Mouse (Mus musculus) adrenal gland, adult 8-10 months (tissue): ENCODE measurements at regions not wholly inside any gene's neighbourhood (a gene's known extent, or its start where the extent isn't known, plus 50 kb on each side); places are given as distances from the start of the nearest gene placed in this dataset.
"Not testable (repeated sequence)": the region's sequence is repeated elsewhere in the genome, so short reads cannot be mapped to it uniquely, and the experiment has no call there.

Experiments
- DNase-seq: peaks from one replicate; pipeline ENCODE4 v3.0.0; 2022

DNA sequence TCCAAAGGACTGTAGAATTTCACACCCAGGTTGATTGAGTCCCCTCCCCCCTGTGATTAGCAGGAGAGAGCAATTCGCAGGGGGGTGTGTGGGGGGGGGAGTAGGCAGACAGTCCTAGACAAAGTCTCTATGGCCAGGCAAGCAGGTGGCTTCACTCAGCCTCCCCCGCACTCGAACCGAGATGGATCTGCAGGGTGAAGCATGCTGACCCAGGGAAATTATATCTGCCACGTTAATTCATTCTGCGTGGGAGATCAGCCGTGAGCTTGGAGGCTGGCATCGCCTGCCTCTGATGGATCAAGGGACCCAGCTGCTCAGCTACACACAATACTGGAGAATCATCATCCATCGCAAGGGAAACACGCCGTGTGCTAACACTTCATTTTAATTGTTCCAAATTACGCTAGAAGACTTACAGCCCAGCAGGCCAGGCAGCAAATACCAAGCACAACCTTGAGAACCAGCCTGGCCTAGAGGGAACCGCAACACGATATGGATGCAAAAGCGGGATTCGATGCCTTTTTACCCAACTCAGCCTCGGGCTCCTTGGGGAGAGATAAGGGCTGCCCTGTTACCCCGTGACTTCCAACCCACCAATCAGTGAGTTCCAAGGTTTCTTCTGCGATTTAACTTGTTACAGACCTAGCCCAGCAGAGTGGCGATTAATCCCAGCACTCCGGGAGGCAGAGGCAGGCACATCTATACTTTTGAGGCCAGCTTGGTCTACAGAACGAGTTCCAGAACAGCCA is 137.7 kb upstream of the Top1 start:
- no peak for DNase-seq

DNA sequence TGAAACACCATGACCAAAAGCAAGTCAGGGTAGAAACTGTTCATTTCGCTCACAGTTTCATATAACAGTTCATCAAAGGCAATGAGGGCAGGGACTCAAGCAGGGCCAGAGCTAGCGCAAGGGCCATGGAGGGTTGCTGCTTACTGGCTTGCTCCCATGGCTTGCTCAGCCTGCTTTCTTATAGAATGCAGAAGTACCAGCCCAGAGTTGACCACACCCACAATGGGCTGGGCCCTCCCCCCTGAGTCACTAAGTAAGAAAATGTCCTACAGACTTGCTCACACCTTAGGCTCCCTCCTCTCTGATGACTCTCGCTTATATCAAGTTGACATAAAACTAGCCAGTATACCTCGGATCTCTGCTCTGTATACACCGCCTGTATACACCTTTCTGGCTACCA is 135.5 kb upstream of the Top1 start:
- no peak for DNase-seq

DNA sequence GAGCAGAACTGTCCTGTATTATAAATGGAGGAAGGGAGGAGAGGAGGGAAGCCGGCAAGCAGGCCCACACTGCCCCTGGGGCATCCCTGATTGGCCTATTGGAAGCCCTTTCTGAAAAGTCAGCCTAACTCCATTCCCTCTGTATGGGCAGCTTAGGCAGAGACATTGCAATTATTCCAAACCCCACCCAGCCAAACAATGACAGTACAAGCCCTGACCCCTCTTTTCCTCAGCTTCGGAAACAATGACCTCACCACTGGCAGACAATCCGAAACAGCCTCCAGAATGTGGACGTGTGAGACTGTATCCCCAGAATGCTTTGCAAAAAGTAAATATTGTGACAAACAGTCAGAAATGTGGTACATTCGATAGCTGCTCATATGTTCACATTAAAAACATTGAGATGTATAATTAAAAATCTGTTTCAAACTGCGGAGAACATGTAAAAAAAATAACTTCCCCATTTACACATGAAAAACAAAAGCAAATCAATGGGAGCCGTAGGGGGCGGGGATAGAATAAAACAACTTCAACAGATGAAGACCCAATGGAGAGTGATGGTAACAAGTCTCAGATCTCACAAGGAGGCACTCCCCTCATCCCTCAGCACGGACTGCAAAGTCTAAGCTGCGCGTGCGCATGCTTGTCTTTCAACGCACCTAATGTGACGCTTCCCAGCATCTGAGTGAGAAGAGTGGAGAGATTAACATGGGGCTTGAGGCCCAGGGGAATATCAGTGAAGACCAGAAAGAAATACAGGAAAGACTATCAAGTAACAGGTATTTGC is 134.9 kb upstream of the Top1 start:
- DNase-seq: no peak

DNA sequence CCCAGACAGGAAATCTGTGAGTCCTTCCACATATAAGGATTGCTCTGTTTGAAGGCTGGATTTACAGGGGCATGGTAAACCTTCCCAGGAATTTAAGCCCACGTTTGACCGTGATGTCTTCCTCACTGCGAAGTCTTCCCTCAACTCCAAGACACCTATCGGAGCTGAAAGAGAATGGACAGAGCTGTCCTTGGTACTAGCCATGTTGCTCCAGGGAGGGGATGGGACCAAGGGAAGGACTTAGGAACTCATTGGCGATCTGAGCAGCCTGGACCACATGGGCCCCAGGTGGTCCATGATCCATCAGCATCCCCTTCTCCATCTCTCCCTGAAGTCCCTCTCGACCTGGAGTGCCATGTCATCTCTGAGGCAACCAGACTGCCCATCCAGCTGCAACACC is 130.1 kb upstream of the Top1 start:
- DNase-seq: no peak

DNA sequence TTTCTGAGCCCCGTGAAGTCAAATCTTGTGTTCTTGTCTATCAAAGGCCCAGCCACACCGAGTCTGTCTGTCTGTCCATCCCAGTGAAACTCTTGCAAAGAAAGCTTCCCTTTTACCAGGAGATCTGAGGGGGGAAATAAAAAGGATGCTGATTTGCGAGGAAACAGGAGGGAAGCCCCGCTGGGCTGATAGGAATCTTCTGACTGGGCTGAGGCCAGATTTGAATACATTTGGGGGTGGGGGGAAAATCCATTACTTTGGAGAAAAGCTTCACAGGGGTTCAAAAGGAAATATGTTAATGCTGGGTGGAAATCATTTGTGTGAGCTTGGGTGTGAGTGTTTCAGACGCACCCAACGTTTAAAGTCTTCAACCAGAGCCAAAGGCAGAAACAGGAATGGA is 129.2 kb upstream of the Top1 start:
- no peak for DNase-seq

DNA sequence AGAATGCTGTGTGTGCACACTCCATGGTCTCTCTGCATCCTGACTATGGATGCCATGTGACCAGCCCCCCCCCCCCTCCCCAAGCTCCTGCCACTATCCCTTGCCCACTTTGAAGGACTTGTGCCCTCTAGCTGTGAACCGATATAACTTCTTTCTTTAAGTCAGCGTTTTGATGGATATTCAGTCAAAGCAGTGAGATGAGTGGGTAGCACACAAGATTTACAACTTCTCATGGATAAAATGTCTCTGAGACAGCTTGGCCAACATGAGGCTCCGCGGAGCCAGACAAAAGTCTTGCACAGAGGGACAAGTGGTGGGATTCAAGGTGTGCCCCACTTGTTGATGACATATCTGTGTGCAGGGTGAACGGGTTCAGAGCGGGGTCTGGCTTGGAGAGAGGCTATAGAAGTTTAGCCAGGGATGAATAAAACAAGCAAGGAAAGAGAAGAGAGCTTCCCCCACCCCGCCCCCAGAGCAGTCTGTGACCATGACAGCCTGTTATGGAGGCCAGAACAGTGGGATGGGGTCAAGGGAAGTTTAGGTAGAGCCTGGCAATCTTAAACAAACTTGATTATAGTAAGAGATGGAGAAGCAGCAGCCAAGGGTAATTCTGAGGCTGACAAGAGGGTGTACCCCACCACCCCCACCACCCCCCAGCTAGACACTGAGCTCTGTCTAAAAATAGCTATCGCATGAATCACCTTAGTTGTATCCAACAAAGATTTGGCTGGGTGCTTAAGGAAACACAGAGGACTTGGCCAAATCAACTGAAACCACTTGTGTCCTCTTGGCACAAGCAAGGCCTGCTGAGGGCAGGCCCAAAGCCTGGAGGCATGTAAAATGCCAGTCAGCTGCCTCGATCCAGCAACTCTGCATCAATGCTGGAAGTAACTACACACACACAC is 120.1 kb upstream of the Top1 start:
- peak; percentile 2 for DNase-seq

DNA sequence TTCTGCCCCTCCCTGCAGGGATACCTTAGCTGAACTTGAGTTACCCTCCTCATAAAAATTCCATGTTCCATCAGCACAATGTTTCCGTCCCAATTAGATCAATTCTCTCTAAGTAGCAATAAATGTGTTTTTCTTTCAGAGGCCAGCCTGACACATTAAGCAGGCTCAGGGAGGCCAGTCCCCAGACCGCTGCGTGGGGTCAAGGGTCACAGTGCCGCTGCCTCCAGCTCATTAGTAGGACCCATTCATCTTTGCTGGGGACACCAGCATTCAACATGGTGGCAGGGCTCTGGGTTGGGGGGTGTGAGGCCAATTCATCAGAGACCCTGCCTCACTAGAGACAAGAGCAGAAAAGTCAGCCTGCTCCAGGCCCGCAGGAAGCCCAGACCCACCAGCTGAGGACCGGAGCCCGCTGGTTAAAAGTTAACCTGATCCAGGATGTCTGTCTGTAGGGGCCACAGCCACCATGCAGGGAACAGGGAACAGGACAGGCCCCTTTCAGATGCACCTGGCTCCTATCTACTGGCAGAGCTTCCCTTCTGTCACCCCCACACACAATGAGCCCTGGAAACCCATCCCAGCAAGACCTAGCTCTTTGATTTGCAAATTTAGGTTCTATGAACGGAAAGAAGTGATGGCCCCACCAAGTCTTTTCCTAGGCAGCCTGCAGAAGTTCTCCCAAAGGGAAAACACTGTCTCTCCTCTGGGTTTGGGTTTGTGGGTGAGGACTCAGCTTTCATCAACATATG is 119.1 kb upstream of the Top1 start:
- DNase-seq: no peak

DNA sequence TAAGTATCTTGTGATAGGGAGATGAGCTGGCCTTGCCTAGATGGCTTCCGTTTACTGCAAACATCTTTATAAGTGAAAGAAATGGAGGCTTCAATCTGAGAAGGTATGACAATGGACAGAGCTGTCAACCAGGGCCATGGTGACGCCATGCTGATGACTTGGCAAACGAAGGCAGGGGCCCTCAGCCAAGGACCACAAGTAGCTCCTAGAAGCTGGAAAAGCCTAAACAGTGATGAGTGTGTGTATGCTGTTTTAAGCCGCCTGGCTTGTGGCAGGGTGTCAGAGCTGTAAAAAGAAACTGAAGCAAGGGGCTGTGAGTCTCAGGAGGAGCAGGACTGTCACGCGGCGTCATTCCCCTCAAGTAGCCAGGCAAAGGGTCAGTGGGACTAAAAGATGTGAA is 116.4 kb upstream of the Top1 start:
- DNase-seq: no peak

DNA sequence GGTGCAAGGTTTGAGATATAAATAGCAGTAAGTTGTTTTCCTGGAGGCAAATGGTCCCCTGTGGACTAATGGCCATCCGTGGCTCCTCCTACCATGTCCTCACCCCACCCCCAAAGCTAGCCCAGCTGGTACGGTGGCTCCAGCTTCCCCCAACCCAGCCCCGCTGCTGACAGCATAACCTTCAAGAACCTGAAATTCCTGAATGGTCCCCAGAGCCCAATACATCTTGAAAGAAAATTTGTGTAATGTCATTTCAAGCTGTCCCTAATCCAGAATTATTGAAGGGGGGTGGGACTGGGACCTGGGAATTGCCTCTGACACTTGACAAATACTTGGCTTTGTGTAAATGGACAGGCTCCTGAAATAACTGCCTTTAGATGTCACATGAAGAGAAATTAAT is 115.3 kb upstream of the Top1 start:
- no peak for DNase-seq

DNA sequence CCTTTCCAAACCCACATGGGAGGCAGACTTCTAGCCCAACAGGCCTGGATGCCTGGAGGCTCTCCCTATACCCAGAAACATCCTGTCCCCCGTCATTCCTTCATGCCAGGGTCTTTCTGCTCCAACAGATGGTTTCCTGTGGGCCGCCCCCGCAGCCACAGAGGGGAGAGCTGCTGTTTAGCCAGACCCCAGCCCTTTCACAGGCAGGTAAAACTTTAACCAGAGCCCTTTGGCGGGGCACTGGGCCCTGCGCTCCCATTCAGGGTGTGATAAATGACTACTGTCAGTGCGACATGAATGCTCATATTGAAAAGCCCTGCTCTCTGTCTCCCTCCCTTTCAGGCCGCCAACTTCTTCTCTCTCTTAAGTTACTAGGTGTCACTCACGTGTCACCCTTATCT is 108.4 kb upstream of the Top1 start:
- DNase-seq: no peak

DNA sequence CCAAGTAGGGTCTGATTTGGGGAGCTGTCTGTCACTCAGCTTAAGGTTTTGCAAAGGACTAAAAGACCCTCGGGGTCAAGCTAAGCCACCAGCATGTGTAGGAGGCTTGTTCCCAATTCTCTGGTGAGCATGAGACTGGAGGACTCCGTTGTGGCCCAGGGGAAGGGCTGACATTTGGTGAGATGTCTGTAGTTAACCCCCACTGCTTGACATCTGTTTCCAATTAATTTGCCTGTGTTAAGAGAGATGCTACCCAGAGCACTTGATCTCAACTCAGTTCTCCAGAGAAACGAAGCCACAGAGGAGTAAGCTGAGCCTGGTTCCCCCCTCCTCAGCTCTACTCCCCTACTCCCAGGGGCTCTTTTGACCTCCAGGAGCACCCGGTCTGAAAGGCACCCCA is 100.2 kb upstream of the Top1 start:
- no peak for DNase-seq

DNA sequence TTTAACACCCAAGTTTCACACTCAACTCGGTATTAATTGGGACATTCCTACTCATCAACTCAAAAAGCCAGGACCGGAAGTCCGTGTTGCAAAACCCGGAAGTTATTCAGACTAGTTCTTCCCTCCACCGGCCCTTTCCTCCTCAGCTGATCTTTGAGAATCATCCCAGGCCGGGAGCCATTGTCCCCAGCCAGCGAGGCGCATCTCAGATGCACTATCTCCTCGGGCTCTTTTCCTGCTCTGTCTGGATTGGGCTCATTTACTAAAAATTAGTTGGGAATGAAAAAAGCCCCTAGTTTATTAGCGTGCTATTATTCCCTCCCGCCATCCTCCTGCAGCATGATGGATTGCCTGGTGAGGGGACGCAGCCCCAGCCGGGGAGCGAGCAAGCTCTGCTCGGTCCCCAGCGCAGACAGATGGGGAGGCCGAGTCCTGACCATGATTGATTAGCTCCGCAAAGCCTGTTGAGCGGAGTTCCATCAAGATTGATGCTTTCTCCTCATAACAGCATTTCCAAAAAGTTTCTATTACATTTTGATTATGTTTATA is 93.5 kb upstream of the Top1 start:
- no peak for DNase-seq

DNA sequence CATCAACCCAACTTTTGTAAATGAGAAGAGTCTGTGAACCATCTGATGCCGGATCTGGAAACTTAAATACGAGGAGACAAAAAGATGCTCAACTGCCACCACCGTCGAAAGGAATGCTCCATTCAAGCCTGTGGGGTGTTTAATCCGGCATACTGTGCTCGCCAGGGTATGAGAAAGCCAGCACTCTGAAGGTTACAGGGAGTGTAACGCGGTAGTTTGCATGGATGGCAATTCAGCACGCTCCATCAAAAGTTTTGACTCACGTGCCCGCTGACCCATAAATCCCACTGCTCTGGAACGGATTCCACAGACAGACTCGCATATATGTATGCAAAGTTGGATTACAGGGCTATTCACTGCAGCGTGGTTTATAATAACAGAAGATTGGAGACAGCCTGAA is 84.0 kb upstream of the Top1 start:
- DNase-seq: no peak

DNA sequence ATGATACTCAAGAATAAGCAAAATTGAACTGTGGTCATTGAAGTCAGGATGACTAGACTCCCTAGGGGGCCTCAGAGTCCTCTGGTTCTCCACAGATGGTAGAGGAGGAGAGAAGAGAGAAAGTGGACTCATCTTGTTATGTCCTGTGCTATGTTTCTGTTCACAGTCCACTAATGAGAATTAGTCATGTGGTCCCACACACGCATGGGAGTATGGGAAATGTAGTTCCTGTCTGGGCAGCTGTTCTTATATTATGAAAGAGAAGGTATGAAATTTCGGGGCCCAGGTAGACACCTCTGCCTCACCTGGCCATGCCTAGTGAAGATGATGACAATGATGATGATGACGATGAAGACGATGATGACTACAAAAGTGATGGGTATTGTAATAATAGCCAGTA is 77.9 kb upstream of the Top1 start:
- no peak for DNase-seq

DNA sequence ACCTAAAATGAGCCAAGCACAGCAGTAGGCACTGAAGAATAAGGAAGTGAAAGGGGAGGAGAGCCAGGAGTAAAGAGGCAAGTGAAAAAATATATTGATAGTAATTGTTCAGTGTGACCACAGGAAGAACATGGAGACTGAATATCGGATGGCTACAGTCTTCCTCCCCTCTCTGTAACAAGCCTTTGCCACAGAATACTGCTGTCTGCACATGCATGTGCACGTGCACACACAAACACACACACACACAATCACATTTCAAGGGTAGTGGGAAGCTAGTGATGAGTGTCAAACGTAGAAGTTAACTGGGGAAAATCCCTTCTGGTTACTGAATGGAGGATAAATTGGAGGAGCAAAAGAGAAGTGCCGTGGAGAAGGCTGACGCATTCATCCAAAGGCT is 76.2 kb upstream of the Top1 start:
- no peak for DNase-seq

DNA sequence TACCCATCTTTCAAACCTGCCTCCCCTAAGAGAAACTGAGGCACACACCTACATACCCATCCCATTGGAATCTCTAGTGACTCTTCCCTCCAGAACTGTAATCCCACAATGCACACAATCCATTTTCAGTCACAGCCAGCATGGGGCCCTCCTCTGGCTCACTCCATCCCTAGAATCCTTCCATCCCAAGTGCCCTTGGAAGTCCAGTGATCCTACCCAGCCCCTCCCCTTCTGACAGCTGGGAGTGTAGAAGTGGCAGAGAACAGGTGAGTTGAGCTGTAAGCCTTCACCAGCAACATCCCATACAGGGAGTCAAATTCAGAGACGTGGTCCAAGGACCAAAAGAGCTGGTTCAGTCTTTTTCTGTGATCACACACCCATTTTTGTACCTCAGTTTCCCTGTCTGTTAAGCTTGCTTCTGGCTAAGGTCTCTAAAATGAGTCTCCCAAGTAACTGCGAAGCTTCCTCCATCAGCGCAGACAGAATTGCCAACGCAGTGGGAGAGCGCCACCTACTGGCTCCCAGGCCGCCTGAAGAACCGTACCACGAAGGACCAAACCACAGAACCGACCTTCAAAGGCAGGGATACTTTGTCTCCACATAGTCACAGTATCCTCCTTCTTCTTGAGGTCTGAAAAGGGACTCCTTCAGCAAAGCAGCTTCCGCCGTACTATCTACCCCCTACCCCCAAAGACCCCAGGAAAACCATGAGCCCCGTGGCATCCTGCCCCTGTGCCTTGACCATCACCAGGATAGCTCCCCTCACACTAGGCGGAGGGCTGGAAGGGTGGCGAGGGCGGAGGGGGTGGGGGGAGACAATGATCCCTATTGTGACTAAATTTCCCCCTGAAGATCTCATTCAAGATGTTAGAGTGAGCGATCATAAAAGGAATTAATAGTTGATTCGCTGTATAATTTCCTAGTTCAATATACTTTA is 67.0 kb upstream of the Top1 start:
- DNase-seq: peak; percentile 55

DNA sequence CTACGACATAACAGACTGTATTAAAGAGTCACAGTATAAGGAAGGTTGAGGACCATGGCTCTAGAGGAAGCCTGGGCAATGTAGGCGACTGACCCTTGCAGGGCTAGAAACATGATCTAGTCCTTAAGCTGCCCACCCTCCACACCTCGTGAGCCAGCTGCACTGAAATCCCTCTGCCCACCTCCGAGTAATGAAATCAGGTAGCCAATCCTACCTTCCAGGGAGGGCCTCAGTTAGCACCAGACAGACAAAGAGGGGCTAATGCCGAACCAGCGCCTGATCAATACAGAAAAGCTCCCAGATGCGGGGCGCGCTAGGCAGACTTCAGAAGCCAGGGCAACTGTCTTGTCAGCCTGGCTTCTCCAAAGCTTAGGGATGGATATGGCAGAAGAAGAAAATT is 65.4 kb upstream of the Top1 start:
- DNase-seq: no peak

DNA sequence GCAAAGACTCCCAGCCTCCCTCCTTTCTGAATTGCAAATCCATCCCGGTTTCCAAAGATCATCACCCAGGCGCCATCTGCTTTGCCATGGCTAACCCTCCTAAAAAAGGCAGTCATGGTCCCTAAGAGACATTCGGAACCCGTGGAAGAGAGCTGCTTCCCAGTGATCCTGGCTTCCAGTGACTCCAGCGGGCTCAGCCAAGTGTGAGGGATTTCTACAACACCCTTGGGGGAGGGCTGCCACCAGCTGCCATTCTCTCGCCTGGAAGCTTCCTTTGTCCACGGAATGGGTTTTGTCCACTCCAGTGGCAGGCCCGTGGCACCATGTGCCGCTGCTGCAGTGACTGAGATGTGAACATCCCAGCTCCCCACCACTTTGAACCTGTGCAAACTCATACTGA is 64.7 kb upstream of the Top1 start:
- DNase-seq: no peak

DNA sequence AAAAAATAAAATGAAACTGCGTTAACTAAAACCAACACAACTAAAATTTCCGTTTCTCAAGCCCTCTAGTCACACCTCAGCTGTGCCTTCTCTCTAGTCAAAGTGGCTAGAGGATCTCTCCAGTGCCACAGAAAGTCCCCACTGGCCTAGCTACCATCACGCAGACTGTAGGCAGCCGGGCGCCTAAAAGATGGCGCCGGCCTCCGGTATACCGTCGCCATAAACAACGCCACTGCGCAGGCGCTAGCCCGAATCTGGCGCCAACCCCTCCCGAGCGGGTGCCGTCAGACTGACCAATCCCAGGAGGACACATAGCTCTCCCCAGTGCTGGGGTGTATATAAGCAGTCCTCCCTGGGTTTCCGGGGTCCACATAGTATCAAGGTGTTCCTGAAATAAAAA is 62.7 kb upstream of the Top1 start:
- not testable (repeated sequence) for DNase-seq

DNA sequence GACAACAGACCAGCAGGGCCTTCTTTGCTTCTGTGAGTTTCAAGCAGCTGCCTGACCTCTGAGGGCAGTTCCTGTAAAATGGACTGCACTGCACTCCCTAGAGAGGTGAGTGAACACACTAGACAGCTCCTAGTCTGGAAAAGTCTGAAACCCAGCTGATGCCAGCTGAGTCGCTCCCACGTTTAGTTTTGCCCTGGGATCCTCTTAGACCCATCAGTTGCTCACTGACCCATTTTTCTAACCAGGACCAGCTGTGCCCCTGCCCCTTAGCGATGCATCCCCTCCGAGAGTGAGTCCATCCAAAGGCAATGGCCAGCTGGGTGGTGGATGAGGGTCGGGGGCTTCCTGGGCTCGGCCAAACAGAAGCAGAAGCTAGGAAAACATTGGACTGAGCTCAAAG is 62.2 kb upstream of the Top1 start:
- DNase-seq: no peak

DNA sequence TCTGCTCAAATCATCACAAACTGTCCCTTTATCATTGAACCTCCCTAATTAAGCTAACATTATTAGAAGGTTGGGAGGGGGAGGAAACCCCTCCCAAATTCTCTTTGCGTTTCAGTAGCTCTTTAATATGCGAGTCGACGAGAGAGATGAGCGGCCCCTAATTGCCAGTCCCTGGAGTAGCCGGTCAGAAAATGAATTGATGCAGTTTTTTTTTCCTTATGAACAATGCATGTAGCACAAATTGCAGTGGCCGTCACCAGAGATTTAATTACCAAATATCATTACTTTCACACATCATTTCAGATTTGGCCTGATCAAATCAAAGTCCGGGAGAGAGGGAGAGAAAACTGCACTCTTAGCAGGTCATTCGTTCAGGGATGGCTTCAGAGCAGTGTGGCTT is 61.1 kb upstream of the Top1 start:
- DNase-seq: no peak
